Mouse (Mus musculus): Measurements from ENCODE around the gene Ttc39d.
"Not testable (repeated sequence)": the region's sequence is repeated elsewhere in the genome, so short reads cannot be mapped to it uniquely, and the experiment has no call there.

Ttc39d gene

GRCm38 (mm10) chr17:80179959-80180358 lies 27.3 kb upstream of the Ttc39d start:
- in situ Hi-C loops (cut with MboI; ENCODE audit: low pct_unique_long_range_greater_than_20kb in 1 of 2, low sequenced_read_pairs in 2 of 2, unreplicated experiment in 1 of 2), result loop anchor here (5.0 to 25.0 kb wide), 3 partner anchors 153 to 293 kb away; partner anchors contain the start of gene Atl2 (in 1 of the 2)

GRCm38 (mm10) chr17:80180468-80180867 lies 26.8 kb upstream of the Ttc39d start:
- in situ Hi-C loops (cut with MboI; ENCODE audit: low pct_unique_long_range_greater_than_20kb in 1 of 2, low sequenced_read_pairs in 2 of 2, unreplicated experiment in 1 of 2), result loop anchor here (5.0 to 25.0 kb wide), 3 partner anchors 153 to 293 kb away; partner anchors contain the start of gene Atl2 (in 1 of the 2)

GRCm38 (mm10) chr17:80183615-80184014 lies 23.6 kb upstream of the Ttc39d start:
- in situ Hi-C loops (cut with MboI; ENCODE audit: low pct_unique_long_range_greater_than_20kb in 1 of 2, low sequenced_read_pairs in 2 of 2, unreplicated experiment in 1 of 2), result loop anchor here (5.0 to 25.0 kb wide), 3 partner anchors 156 to 296 kb away; partner anchors contain the start of gene Atl2 (in 1 of the 2)

- in situ Hi-C loops (cut with MboI; ENCODE audit: low pct_unique_long_range_greater_than_20kb in 1 of 2, low sequenced_read_pairs in 2 of 2, unreplicated experiment in 1 of 2), result loop anchor here in 1 of 2 experiments (25.0 kb wide), 1 partner anchor 306 kb away; the partner anchor contains the start of gene Atl2
These were observed 14.2 kb upstream of the Ttc39d start for GRCm38 (mm10) chr17:80193075-80193474.

- in situ Hi-C loops (cut with MboI; ENCODE audit: low pct_unique_long_range_greater_than_20kb in 1 of 2, low sequenced_read_pairs in 2 of 2, unreplicated experiment in 1 of 2), result loop anchor here in 1 of 2 experiments (25.0 kb wide), 1 partner anchor 312 kb away; the partner anchor contains the start of gene Atl2
These were observed 8.0 kb upstream of the Ttc39d start for GRCm38 (mm10) chr17:80199160-80199778.

- in situ Hi-C loops (cut with MboI; ENCODE audit: low pct_unique_long_range_greater_than_20kb in 1 of 2, low sequenced_read_pairs in 2 of 2, unreplicated experiment in 1 of 2), result no loop called here
These were observed 1.6 kb upstream of the Ttc39d start for GRCm38 (mm10) chr17:80205657-80206056.

GRCm38 (mm10) chr17:80206301-80206670 lies 974 bp upstream of the Ttc39d start:
- in situ Hi-C loops (cut with MboI; ENCODE audit: low pct_unique_long_range_greater_than_20kb in 1 of 2, low sequenced_read_pairs in 2 of 2, unreplicated experiment in 1 of 2), result no loop called here

- in situ Hi-C loops (cut with MboI; ENCODE audit: low pct_unique_long_range_greater_than_20kb in 1 of 2, low sequenced_read_pairs in 2 of 2, unreplicated experiment in 1 of 2), result not testable (repeated sequence)
These were observed 6.7 kb downstream of the Ttc39d start for GRCm38 (mm10) chr17:80213998-80214397.

GRCm38 (mm10) chr17:80220131-80220530 lies 12.9 kb downstream of the Ttc39d start:
- in situ Hi-C loops (cut with MboI; ENCODE audit: low pct_unique_long_range_greater_than_20kb in 1 of 2, low sequenced_read_pairs in 2 of 2, unreplicated experiment in 1 of 2), result no loop called here

GRCm38 (mm10) chr17:80221202-80221601 lies 13.9 kb downstream of the Ttc39d start:
- in situ Hi-C loops (cut with MboI; ENCODE audit: low pct_unique_long_range_greater_than_20kb in 1 of 2, low sequenced_read_pairs in 2 of 2, unreplicated experiment in 1 of 2), result no loop called here

- in situ Hi-C loops (cut with MboI; ENCODE audit: low pct_unique_long_range_greater_than_20kb in 1 of 2, low sequenced_read_pairs in 2 of 2, unreplicated experiment in 1 of 2), result no loop called here
These were observed 14.8 kb downstream of the Ttc39d start for GRCm38 (mm10) chr17:80221890-80222628.

GRCm38 (mm10) chr17:80223829-80224228 lies 16.6 kb downstream of the Ttc39d start:
- in situ Hi-C loops (cut with MboI; ENCODE audit: low pct_unique_long_range_greater_than_20kb in 1 of 2, low sequenced_read_pairs in 2 of 2, unreplicated experiment in 1 of 2), result no loop called here

GRCm38 (mm10) chr17:80224326-80225116 lies 17.3 kb downstream of the Ttc39d start, which contains the start of gene Gemin6:
Gene Gemin6, plus strand, starts transcription at chr17:80224441.
- in situ Hi-C loops (cut with MboI; ENCODE audit: low pct_unique_long_range_greater_than_20kb in 1 of 2, low sequenced_read_pairs in 2 of 2, unreplicated experiment in 1 of 2), result no loop called here

GRCm38 (mm10) chr17:80225142-80225541 lies 17.9 kb downstream of the Ttc39d start:
- in situ Hi-C loops (cut with MboI; ENCODE audit: low pct_unique_long_range_greater_than_20kb in 1 of 2, low sequenced_read_pairs in 2 of 2, unreplicated experiment in 1 of 2), result not testable (repeated sequence)

GRCm38 (mm10) chr17:80229396-80229795 lies 22.1 kb downstream of the Ttc39d start:
- in situ Hi-C loops (cut with MboI; ENCODE audit: low pct_unique_long_range_greater_than_20kb in 1 of 2, low sequenced_read_pairs in 2 of 2, unreplicated experiment in 1 of 2), result no loop called here

- in situ Hi-C loops (cut with MboI; ENCODE audit: low pct_unique_long_range_greater_than_20kb in 1 of 2, low sequenced_read_pairs in 2 of 2, unreplicated experiment in 1 of 2), result no loop called here
These were observed 26.6 kb downstream of the Ttc39d start for GRCm38 (mm10) chr17:80233844-80234243.

GRCm38 (mm10) chr17:80234376-80234775 lies 27.1 kb downstream of the Ttc39d start:
- in situ Hi-C loops (cut with MboI; ENCODE audit: low pct_unique_long_range_greater_than_20kb in 1 of 2, low sequenced_read_pairs in 2 of 2, unreplicated experiment in 1 of 2), result no loop called here

GRCm38 (mm10) chr17:80235477-80235876 lies 28.2 kb downstream of the Ttc39d start:
- in situ Hi-C loops (cut with MboI; ENCODE audit: low pct_unique_long_range_greater_than_20kb in 1 of 2, low sequenced_read_pairs in 2 of 2, unreplicated experiment in 1 of 2), result no loop called here

- in situ Hi-C loops (cut with MboI; ENCODE audit: low pct_unique_long_range_greater_than_20kb in 1 of 2, low sequenced_read_pairs in 2 of 2, unreplicated experiment in 1 of 2), result no loop called here
These were observed 29.5 kb downstream of the Ttc39d start for GRCm38 (mm10) chr17:80236805-80237204.
